Mouse (Mus musculus): Measurements from ENCODE around the gene Nat8f1. TPM values are rescaled to one million over a fixed set of nuclear protein-coding genes. Genes with fewer than 3 reads are reported as not detected.

Gene Nat8f1
- polyA plus RNA-seq, 1 experiment = 3.8 TPM

DNA sequence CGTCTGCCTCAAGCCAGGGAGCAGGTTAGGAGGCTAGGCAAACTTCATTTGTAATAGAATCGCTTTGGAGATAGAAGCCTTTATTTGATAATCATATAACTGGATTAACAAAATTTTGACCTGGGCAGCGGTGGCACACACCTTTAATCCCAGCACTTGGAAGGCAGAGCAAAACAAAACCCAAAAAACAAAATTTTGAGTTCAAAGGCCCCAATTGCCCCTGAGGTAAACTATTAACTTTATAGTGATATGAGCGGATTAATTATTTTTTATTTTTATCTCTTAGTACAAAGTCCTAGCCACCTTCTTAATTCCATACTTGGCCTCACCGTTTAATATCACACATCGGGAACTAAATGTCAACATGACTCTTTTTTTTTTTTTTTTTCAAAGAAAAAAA lies 1.1 kb upstream of the Nat8f1 start:
- peak overlapping the region; percentile 79 for H3ac ChIP-seq (ENCODE audit: control insufficient read depth, insufficient read length)
- H3K27me3 ChIP-seq (ENCODE audit: control insufficient read depth, insufficient read depth, insufficient read length) = no peaks in the 10 kb centered on the region
- H3K4me3 ChIP-seq = peak overlapping the region; percentile 75
- peak overlapping the region; percentile 96 for H3K4me2 ChIP-seq (ENCODE audit: low read depth)
- H3K79me2 ChIP-seq (ENCODE audit: control insufficient read depth, insufficient read depth) = peaks cover 13% of the 10 kb centered on the region
- TF ChIP-seq SRF (IDR thresholded peaks at IDR 0.05; ENCODE audit: control insufficient read depth, insufficient read length, low read depth) = no peak
- TF ChIP-seq E2F4 (IDR thresholded peaks at IDR 0.05; ENCODE audit: insufficient read depth) = no peak
- no peak for TF ChIP-seq POLR2A (IDR thresholded peaks at IDR 0.05; ENCODE audit: insufficient read length, low read depth)
- no peak for TF ChIP-seq MAX (IDR thresholded peaks at IDR 0.05; ENCODE audit: low read depth)
- no peak for TF ChIP-seq TCF3 (IDR thresholded peaks at IDR 0.05; ENCODE audit: insufficient read length, low read depth)
- no peak for TF ChIP-seq USF1 (IDR thresholded peaks at IDR 0.05; ENCODE audit: low read depth)
- TF ChIP-seq TCF12 (IDR thresholded peaks at IDR 0.05; ENCODE audit: insufficient read depth, poor library complexity, severe bottlenecking) = no peak
- TF ChIP-seq CEBPB (IDR thresholded peaks at IDR 0.05; ENCODE audit: insufficient read depth, poor library complexity, severe bottlenecking) = no peak
- TF ChIP-seq REST (IDR thresholded peaks at IDR 0.05; ENCODE audit: insufficient read depth, insufficient read length) = no peak
- no peak for TF ChIP-seq POLR2AphosphoS2 (IDR thresholded peaks at IDR 0.05; ENCODE audit: insufficient read length, low read depth)
- no peak for TF ChIP-seq MYOD1 (IDR thresholded peaks at IDR 0.05; ENCODE audit: control insufficient read depth in 1 of 3, insufficient read length in 2 of 3, low read depth in 2 of 3)
- no peak for TF ChIP-seq MYOG (IDR thresholded peaks at IDR 0.05; ENCODE audit: control insufficient read depth in 1 of 3, insufficient read depth in 1 of 3, insufficient read length in 2 of 3, low read depth in 2 of 3)
- no peaks in the 10 kb centered on the region for H3K36me3 ChIP-seq (ENCODE audit: control insufficient read depth, insufficient read depth)

DNA sequence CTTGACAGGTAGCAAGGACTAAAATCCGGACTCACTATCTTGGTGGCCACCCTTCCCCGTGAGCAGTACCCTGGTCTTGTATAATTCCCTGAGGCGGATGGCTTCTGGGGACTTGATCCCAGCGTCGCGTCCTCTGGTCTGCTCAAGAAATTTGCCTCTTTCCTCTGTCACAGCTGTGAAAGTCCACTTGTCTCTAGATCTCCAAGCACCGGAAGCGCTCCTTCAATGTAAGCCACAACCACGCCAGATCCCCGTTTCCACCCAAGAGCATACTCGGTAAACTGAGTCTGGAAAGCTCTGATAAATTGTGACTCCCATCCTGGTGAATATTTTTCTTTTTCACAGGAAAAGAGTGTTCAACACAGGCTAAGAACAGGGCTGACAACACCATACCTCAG lies 347 bp downstream of the Nat8f1 start:
- Histone ChIP-seq H3K4me3 (peak overlapping the region; percentile 75), H3ac (ENCODE audit: control insufficient read depth, insufficient read length) (peak overlapping the region; percentile 79), H3K27me3 (ENCODE audit: control insufficient read depth, insufficient read depth, insufficient read length) (no peaks in the 10 kb centered on the region), H3K4me2 (ENCODE audit: low read depth) (peak overlapping the region; percentile 96), H3K36me3 (ENCODE audit: control insufficient read depth, insufficient read depth) (no peaks in the 10 kb centered on the region), H3K79me2 (ENCODE audit: control insufficient read depth, insufficient read depth) (peaks cover 13% of the 10 kb centered on the region)
- no peak for TF ChIP-seq POLR2A (IDR thresholded peaks at IDR 0.05; ENCODE audit: insufficient read length, low read depth)
- no peak for TF ChIP-seq MYOD1 (IDR thresholded peaks at IDR 0.05; ENCODE audit: control insufficient read depth in 1 of 3, insufficient read length in 2 of 3, low read depth in 2 of 3)
- TF ChIP-seq MYOG (IDR thresholded peaks at IDR 0.05; ENCODE audit: control insufficient read depth in 1 of 3, insufficient read depth in 1 of 3, insufficient read length in 2 of 3, low read depth in 2 of 3) = no peak
- TF ChIP-seq POLR2AphosphoS2 (IDR thresholded peaks at IDR 0.05; ENCODE audit: insufficient read length, low read depth) = no peak
- TF ChIP-seq MAX (IDR thresholded peaks at IDR 0.05; ENCODE audit: low read depth) = no peak
- TF ChIP-seq TCF12 (IDR thresholded peaks at IDR 0.05; ENCODE audit: insufficient read depth, poor library complexity, severe bottlenecking) = no peak
- TF ChIP-seq TCF3 (IDR thresholded peaks at IDR 0.05; ENCODE audit: insufficient read length, low read depth) = no peak
- TF ChIP-seq CEBPB (IDR thresholded peaks at IDR 0.05; ENCODE audit: insufficient read depth, poor library complexity, severe bottlenecking) = no peak
- no peak for TF ChIP-seq USF1 (IDR thresholded peaks at IDR 0.05; ENCODE audit: low read depth)
- TF ChIP-seq REST (IDR thresholded peaks at IDR 0.05; ENCODE audit: insufficient read depth, insufficient read length) = no peak
- TF ChIP-seq E2F4 (IDR thresholded peaks at IDR 0.05; ENCODE audit: insufficient read depth) = no peak
- TF ChIP-seq SRF (IDR thresholded peaks at IDR 0.05; ENCODE audit: control insufficient read depth, insufficient read length, low read depth) = no peak

DNA sequence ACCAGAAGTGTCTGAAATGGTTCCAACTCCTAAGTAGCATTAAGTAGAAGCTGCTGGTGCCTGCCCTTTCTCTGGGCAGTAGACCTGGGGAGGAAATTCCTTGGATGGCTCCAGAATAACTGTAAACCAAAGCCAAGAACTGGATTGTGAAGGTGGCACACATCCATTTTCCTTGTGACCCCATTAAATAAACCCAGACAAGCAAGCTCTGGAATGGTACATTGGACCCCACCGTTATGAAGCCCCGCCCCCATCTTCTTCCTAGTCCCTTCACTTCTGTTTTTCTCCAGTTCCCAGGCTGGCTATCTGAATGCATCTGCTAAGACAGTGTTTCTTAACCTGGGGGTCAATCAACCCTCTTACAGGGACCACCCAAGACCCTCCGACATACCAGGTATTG lies 3.9 kb downstream of the Nat8f1 start, which contains the start of gene Tprkb:
Tprkb (plus strand) TSS at position 279 of the 400 bp plus-strand sequence.
- TF ChIP-seq MYOD1 (IDR thresholded peaks at IDR 0.05; ENCODE audit: control insufficient read depth in 1 of 3, insufficient read length in 2 of 3, low read depth in 2 of 3) (no peak), TCF3 (IDR thresholded peaks at IDR 0.05; ENCODE audit: insufficient read length, low read depth) (no peak), USF1 (IDR thresholded peaks at IDR 0.05; ENCODE audit: low read depth) (no peak), MYOG (IDR thresholded peaks at IDR 0.05; ENCODE audit: control insufficient read depth in 1 of 3, insufficient read depth in 1 of 3, insufficient read length in 2 of 3, low read depth in 2 of 3) (no peak), SRF (IDR thresholded peaks at IDR 0.05; ENCODE audit: control insufficient read depth, insufficient read length, low read depth) (no peak), CEBPB (IDR thresholded peaks at IDR 0.05; ENCODE audit: insufficient read depth, poor library complexity, severe bottlenecking) (no peak), MAX (IDR thresholded peaks at IDR 0.05; ENCODE audit: low read depth) (no peak), POLR2A (IDR thresholded peaks at IDR 0.05; ENCODE audit: insufficient read length, low read depth) (no peak), TCF12 (IDR thresholded peaks at IDR 0.05; ENCODE audit: insufficient read depth, poor library complexity, severe bottlenecking) (no peak), E2F4 (IDR thresholded peaks at IDR 0.05; ENCODE audit: insufficient read depth) (no peak), POLR2AphosphoS2 (IDR thresholded peaks at IDR 0.05; ENCODE audit: insufficient read length, low read depth) (no peak), REST (IDR thresholded peaks at IDR 0.05; ENCODE audit: insufficient read depth, insufficient read length) (no peak)
- Histone ChIP-seq H3K36me3 (ENCODE audit: control insufficient read depth, insufficient read depth) (no peaks in the 10 kb centered on the region), H3K4me2 (ENCODE audit: low read depth) (no peak within 1 kb of the TSS), H3K27me3 (ENCODE audit: control insufficient read depth, insufficient read depth, insufficient read length) (peaks cover 7% of the 10 kb centered on the region), H3ac (ENCODE audit: control insufficient read depth, insufficient read length) (no peak within 1 kb of the TSS), H3K79me2 (ENCODE audit: control insufficient read depth, insufficient read depth) (peaks cover 6% of the 10 kb centered on the region), H3K4me3 (no peak within 1 kb of the TSS)

GRCm38 (mm10) chr6:85909704-85910103 lies 5.8 kb downstream of the Nat8f1 start:
- H3K79me2 ChIP-seq (ENCODE audit: control insufficient read depth, insufficient read depth) = no peaks in the 10 kb centered on the region
- no peak overlapping the region for H3K4me3 ChIP-seq
- peaks cover 16% of the 10 kb centered on the region for H3K27me3 ChIP-seq (ENCODE audit: control insufficient read depth, insufficient read depth, insufficient read length)
- no peak overlapping the region for H3ac ChIP-seq (ENCODE audit: control insufficient read depth, insufficient read length)
- H3K4me2 ChIP-seq (ENCODE audit: low read depth) = no peak overlapping the region
- no peaks in the 10 kb centered on the region for H3K36me3 ChIP-seq (ENCODE audit: control insufficient read depth, insufficient read depth)
- no peak for TF ChIP-seq TCF3 (IDR thresholded peaks at IDR 0.05; ENCODE audit: insufficient read length, low read depth)
- no peak for TF ChIP-seq POLR2A (IDR thresholded peaks at IDR 0.05; ENCODE audit: insufficient read length, low read depth)
- TF ChIP-seq REST (IDR thresholded peaks at IDR 0.05; ENCODE audit: insufficient read depth, insufficient read length) = no peak
- TF ChIP-seq CEBPB (IDR thresholded peaks at IDR 0.05; ENCODE audit: insufficient read depth, poor library complexity, severe bottlenecking) = no peak
- no peak for TF ChIP-seq USF1 (IDR thresholded peaks at IDR 0.05; ENCODE audit: low read depth)
- no peak for TF ChIP-seq POLR2AphosphoS2 (IDR thresholded peaks at IDR 0.05; ENCODE audit: insufficient read length, low read depth)
- TF ChIP-seq SRF (IDR thresholded peaks at IDR 0.05; ENCODE audit: control insufficient read depth, insufficient read length, low read depth) = no peak
- TF ChIP-seq MYOD1 (IDR thresholded peaks at IDR 0.05; ENCODE audit: control insufficient read depth in 1 of 3, insufficient read length in 2 of 3, low read depth in 2 of 3) = no peak
- no peak for TF ChIP-seq TCF12 (IDR thresholded peaks at IDR 0.05; ENCODE audit: insufficient read depth, poor library complexity, severe bottlenecking)
- TF ChIP-seq MYOG (IDR thresholded peaks at IDR 0.05; ENCODE audit: control insufficient read depth in 1 of 3, insufficient read depth in 1 of 3, insufficient read length in 2 of 3, low read depth in 2 of 3) = no peak
- no peak for TF ChIP-seq E2F4 (IDR thresholded peaks at IDR 0.05; ENCODE audit: insufficient read depth)
- TF ChIP-seq MAX (IDR thresholded peaks at IDR 0.05; ENCODE audit: low read depth) = no peak
